Mouse (Mus musculus) hindbrain, embryonic 14.5 days (tissue): ENCODE data around the gene Map2k7. TPM values are rescaled to one million over a fixed set of nuclear protein-coding genes. Genes with fewer than 3 reads are reported as not detected.

Experiments used
- ATAC-seq: fragments of 200-750 bp; cut with Nextera tagmentation; 2 replicates; pipeline ENCODE4 v1.8.0; 2017; ENCODE audit warnings: moderate number of reproducible peaks, mild to moderate bottlenecking, moderate TSS enrichment, moderate library complexity; ENCODE audit not compliant: low FRiP score
- DNase-seq: peaks from one replicate; pipeline ENCODE4 v3.0.0-alpha.2; 2015; ENCODE audit warnings: low spot score
- H3K27ac ChIP-seq: fragments of 300-500 bp; sonication (generic); 2 replicates; pipeline ENCODE4 v1.5.1; 2014; ENCODE audit warnings: mild to moderate bottlenecking, moderate library complexity
- H3K27me3 ChIP-seq: fragments of 300-500 bp; sonication (generic); 2 replicates; pipeline ENCODE4 v1.6.1; 2014; ENCODE audit warnings: mild to moderate bottlenecking, low read length, mixed read lengths; ENCODE audit not compliant: control insufficient read depth, insufficient read depth
- H3K36me3 ChIP-seq: fragments of 300-500 bp; sonication (generic); replicated peaks from 2 replicates; pipeline ENCODE4 v1.6.1; 2014; ENCODE audit not compliant: control insufficient read depth, insufficient read depth
- H3K4me1 ChIP-seq: fragments of 300-500 bp; sonication (generic); replicated peaks from 2 replicates; pipeline ENCODE4 v1.6.1; 2014; ENCODE audit warnings: antibody characterized with exemption, low read length, mixed read lengths; ENCODE audit not compliant: control insufficient read depth, insufficient read depth
- H3K4me2 ChIP-seq: fragments of 300-500 bp; sonication (generic); replicated peaks from 2 replicates; pipeline ENCODE4 v1.6.1; 2014; ENCODE audit warnings: mild to moderate bottlenecking, moderate library complexity
- H3K4me3 ChIP-seq: fragments of 300-500 bp; sonication (generic); replicated peaks from 2 replicates; pipeline ENCODE4 v1.5.1; 2014; ENCODE audit warnings: mild to moderate bottlenecking, low read length
- H3K9ac ChIP-seq: fragments of 300-500 bp; sonication (generic); 2 replicates; pipeline ENCODE4 v1.6.1; 2014
- H3K9me3 ChIP-seq: fragments of 300-500 bp; sonication (generic); 2 replicates; pipeline ENCODE4 v1.6.1; 2016; ENCODE audit warnings: low read length; ENCODE audit not compliant: control insufficient read depth
- WGBS: fragments of 180-500 bp; shearing (Covaris S2); extraction: QIAGEN DNeasy Blood & Tissue Kit; methylation state at CpG from one replicate; pipeline ENCODE4 v1.1.7; 2014; 5-methylcytosine and 5-hydroxymethylcytosine counted together
- polyA plus RNA-seq: library from polyadenylated mRNA; unstranded; fragments of >200 nt; fragmentation: Nextera tagmentation; extraction: Ambion mirVana; gene quantifications from 2 replicates; pipeline ENCODE4 v1.2.1, GENCODE M21; 2014

Map2k7 gene
- 19.5 and 21.4 TPM in 2 replicates for polyA plus RNA-seq

GRCm38 (mm10) chr8:4238434-4239192 lies at the start of gene Map2k7, which contains the start of gene Gm49320:
Gene Map2k7 (plus strand): TSS chr8:4238740.
Gene Gm49320 (plus strand): TSS chr8:4238865.
- Histone ChIP-seq H3K36me3 (peaks cover 21% of the 10 kb centered on the region), H3K4me3 (peak within 1 kb of the TSS; percentile 83), H3K9ac (peak within 1 kb of the TSS; percentile 77), H3K27ac (peak within 1 kb of the TSS; percentile 91), H3K4me2 (peak within 1 kb of the TSS; percentile 93), H3K4me1 (peaks cover 20% of the 10 kb centered on the region), H3K9me3 (no peaks in the 10 kb centered on the region), H3K27me3 (no peaks in the 10 kb centered on the region)
- ATAC-seq = peak; percentile 94
- DNase-seq = peak; percentile 100
- under 1% methylated on average over 54 of the region's 71 CpGs for WGBS

GRCm38 (mm10) chr8:4189031-4189722 lies 49.4 kb upstream of the Map2k7 start:
- no peaks in the 10 kb centered on the region for H3K27me3 ChIP-seq
- no peaks in the 10 kb centered on the region for H3K9me3 ChIP-seq
- H3K4me2 ChIP-seq = no peak overlapping the region
- no peak overlapping the region for H3K9ac ChIP-seq
- H3K4me1 ChIP-seq = peaks cover 12% of the 10 kb centered on the region
- H3K27ac ChIP-seq = no peak overlapping the region
- 39% methylated on average over 3 of the region's 3 CpGs for WGBS
- no peak for ATAC-seq
- no peak overlapping the region for H3K4me3 ChIP-seq
- peaks cover 72% of the 10 kb centered on the region for H3K36me3 ChIP-seq
- DNase-seq = no peak

- DNase-seq = peak; percentile 44
- peaks cover 12% of the 10 kb centered on the region for H3K4me1 ChIP-seq
- H3K4me3 ChIP-seq = no peak overlapping the region
- peaks cover 71% of the 10 kb centered on the region for H3K36me3 ChIP-seq
- H3K4me2 ChIP-seq = no peak overlapping the region
- peak overlapping the region; percentile 78 for H3K27ac ChIP-seq
- peak; percentile 47 for ATAC-seq
- H3K9ac ChIP-seq = no peak overlapping the region
- H3K27me3 ChIP-seq = no peaks in the 10 kb centered on the region
- no peaks in the 10 kb centered on the region for H3K9me3 ChIP-seq
- WGBS = 32% methylated on average over 5 of the region's 5 CpGs
Measured at GRCm38 (mm10) chr8:4192305-4192704, 46.2 kb upstream of the Map2k7 start.

- Histone ChIP-seq H3K36me3 (peaks cover 71% of the 10 kb centered on the region), H3K27ac (peak overlapping the region; percentile 78), H3K27me3 (no peaks in the 10 kb centered on the region), H3K4me2 (no peak overlapping the region), H3K4me3 (no peak overlapping the region), H3K4me1 (peaks cover 12% of the 10 kb centered on the region), H3K9ac (no peak overlapping the region), H3K9me3 (no peaks in the 10 kb centered on the region)
- peak; percentile 86 for DNase-seq
- 3% methylated on average over 18 of the region's 18 CpGs for WGBS
- peak; percentile 85 for ATAC-seq
Measured at GRCm38 (mm10) chr8:4192807-4193587, 45.5 kb upstream of the Map2k7 start.

GRCm38 (mm10) chr8:4193588-4193894 lies 45.0 kb upstream of the Map2k7 start:
- no peak for ATAC-seq
- no peak overlapping the region for H3K4me3 ChIP-seq
- H3K27me3 ChIP-seq = no peaks in the 10 kb centered on the region
- WGBS = 52% methylated on average over 7 of the region's 7 CpGs
- no peak for DNase-seq
- peaks cover 69% of the 10 kb centered on the region for H3K36me3 ChIP-seq
- H3K9me3 ChIP-seq = no peaks in the 10 kb centered on the region
- no peak overlapping the region for H3K4me2 ChIP-seq
- H3K4me1 ChIP-seq = peaks cover 12% of the 10 kb centered on the region
- H3K27ac ChIP-seq = 0 out of 2 replicates have a peak overlapping the region, but pooled peaks have one; percentile 32
- H3K9ac ChIP-seq = no peak overlapping the region

- H3K9me3 ChIP-seq = no peaks in the 10 kb centered on the region
- no peak overlapping the region for H3K27ac ChIP-seq
- no peak overlapping the region for H3K4me2 ChIP-seq
- H3K4me3 ChIP-seq = no peak overlapping the region
- H3K27me3 ChIP-seq = peaks cover 14% of the 10 kb centered on the region; the same call in 1 of the 2 replicates
- no peak overlapping the region for H3K9ac ChIP-seq
- ATAC-seq (no peak), DNase-seq (no peak)
- WGBS = 62% methylated on average over 2 of the region's 2 CpGs
- H3K4me1 ChIP-seq = no peaks in the 10 kb centered on the region; the same call in 1 of the 2 replicates
- peaks cover 90% of the 10 kb centered on the region for H3K36me3 ChIP-seq
Measured at GRCm38 (mm10) chr8:4201321-4201720, 37.2 kb upstream of the Map2k7 start.

- H3K4me2 ChIP-seq = no peak overlapping the region
- WGBS = 20% methylated on average over 38 of the region's 38 CpGs
- no peak overlapping the region for H3K27ac ChIP-seq
Measured at GRCm38 (mm10) chr8:4205246-4206123, 33.1 kb upstream of the Map2k7 start.

GRCm38 (mm10) chr8:4206182-4207015 lies 32.1 kb upstream of the Map2k7 start:
- Histone ChIP-seq H3K27me3 (peaks cover 14% of the 10 kb centered on the region; the same call in 1 of the 2 replicates), H3K27ac (no peak overlapping the region), H3K4me2 (no peak overlapping the region), H3K9me3 (no peaks in the 10 kb centered on the region), H3K4me1 (peaks cover 7% of the 10 kb centered on the region), H3K36me3 (peaks cover 94% of the 10 kb centered on the region), H3K4me3 (no peak overlapping the region), H3K9ac (0 out of 2 replicates have a peak overlapping the region, but pooled peaks have one; percentile 21)
- 0 out of 2 replicates have a peak, but pooled peaks have one; percentile 3 for ATAC-seq
- DNase-seq = no peak
- WGBS = 15% methylated on average over 44 of the region's 44 CpGs

More at GRCm38 (mm10) chr8:4205246-4206123, 33.1 kb upstream of the Map2k7 start:
- Histone ChIP-seq H3K27me3 (peaks cover 14% of the 10 kb centered on the region; the same call in 1 of the 2 replicates), H3K4me1 (peaks cover 7% of the 10 kb centered on the region; the same call in 1 of the 2 replicates), H3K9me3 (no peaks in the 10 kb centered on the region), H3K36me3 (peaks cover 92% of the 10 kb centered on the region), H3K9ac (peak overlapping the region; percentile 21; the same call in 1 of the 2 replicates), H3K4me3 (no peak overlapping the region)
- no peak for ATAC-seq
- DNase-seq = no peak
